Mouse (Mus musculus): ENCODE data around the gene Olfr68. TPM values are rescaled to one million over a fixed set of nuclear protein-coding genes. Genes with fewer than 3 reads are reported as not detected.
"Not testable (repeated sequence)": the region's sequence is repeated elsewhere in the genome, so short reads cannot be mapped to it uniquely, and the experiment has no call there.

The Olfr68 gene
- not detected for total RNA-seq (2021)
- long read RNA-seq, experiment 1: 0 reads
- long read RNA-seq, experiment 2: 0 reads

DNA sequence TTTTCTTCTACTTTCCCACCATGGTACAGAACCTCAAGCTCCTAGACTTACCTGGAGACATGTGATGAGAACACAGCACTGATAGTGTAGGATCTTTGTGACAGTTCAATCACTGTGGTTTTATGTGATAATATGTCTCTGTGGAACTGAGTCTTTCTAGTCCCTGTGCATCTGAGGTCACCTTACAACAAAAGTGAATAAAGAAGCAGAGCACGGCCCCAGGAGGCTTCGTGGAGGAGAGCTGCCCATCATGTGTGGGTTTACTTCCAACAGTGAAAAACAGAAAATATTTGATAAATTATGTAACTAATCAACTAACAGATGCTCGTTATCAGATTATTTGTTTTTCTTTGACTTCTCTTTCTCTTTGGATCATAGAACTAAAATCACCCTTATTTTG lies at the start of gene Olfr68:
Gene Olfr68, minus strand, starts transcription at position 101 of the 400 bp plus-strand sequence.
- DNase-seq (ENCODE audit: low spot score in 2 of 2): no peak
- no peak for TF ChIP-seq CTCF (conservative IDR thresholded peaks at IDR 0.05)
- no peak within 1 kb of the TSS for H3K27ac ChIP-seq
- no peak within 1 kb of the TSS for H3K4me3 ChIP-seq

DNA sequence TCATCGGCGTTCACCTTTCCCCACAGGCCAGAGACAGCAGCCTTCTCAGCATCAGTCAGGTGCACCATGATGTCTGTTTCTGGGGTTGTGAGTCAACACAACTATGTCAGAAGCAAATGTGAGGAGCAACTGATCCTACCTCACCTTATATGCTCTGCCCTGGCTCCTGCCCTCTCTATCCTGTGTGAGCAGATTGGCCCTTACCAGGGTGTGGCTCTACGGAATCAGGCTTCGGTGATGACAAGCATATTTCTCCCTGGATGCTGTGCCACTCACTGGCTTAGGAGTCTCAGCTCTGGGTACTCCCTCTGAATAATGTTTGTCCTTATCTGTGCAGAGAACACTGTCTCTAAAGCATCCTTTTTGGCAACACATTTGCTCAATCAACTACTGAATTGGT lies 48.3 kb upstream of the Olfr68 start, which contains the start of gene Hbb-bs:
Gene Hbb-bs, minus strand, starts transcription at position 289 of the 400 bp plus-strand sequence.
- no peak for DNase-seq (ENCODE audit: low spot score in 2 of 2)
- no peak within 1 kb of the TSS for H3K27ac ChIP-seq
- H3K4me3 ChIP-seq: no peak within 1 kb of the TSS
- TF ChIP-seq CTCF (conservative IDR thresholded peaks at IDR 0.05): no peak

DNA sequence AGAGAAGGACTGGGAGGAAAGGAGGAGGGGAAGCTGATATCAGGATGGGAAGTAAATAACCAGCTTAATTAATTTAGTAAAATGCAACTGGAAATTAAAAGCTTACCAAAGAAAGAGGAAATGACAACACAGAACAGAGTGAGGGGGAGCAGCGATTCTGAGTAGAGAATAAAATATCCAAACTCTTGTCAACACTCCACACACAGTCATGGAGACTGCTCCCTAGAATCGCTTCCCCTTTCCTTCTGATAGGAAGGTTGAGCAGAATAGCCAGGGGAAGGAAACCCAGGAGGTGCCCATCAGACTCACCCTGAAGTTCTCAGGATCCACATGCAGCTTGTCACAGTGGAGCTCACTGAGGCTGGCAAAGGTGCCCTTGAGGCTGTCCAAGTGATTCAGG lies 47.6 kb upstream of the Olfr68 start:
- H3K4me3 ChIP-seq; DNase-seq (ENCODE audit: low spot score in 2 of 2); H3K27ac ChIP-seq: not testable (repeated sequence)

DNA sequence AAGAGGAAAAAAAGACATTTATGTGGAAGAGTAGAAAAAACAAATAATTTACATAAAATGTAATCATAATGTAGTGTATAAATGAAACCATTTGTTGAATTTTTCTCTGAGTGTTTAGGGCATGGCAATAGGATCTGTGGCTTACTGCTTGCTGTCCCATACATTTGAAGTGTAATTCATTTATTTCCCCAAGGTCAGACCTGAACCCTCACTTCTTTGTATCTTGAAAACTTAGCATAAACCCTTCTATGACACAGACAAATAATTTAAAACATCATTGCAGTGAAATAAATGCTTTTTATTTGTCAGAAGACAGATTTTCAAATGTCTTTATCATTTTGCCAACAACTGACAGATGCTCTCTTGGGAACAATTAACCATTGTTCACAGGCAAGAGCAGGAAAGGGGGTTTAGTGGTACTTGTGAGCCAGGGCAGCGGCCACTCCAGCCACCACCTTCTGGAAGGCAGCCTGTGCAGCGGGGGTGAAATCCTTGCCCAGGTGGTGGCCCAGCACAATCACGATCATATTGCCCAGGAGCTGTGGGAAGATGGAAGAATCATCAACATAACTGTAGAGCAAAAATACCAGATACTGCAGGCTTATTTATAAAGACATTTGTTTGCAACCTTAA lies 46.9 kb upstream of the Olfr68 start:
- DNase-seq (ENCODE audit: low spot score in 2 of 2): no peak
- Histone ChIP-seq H3K4me3 (no peak overlapping the region), H3K27ac (no peak overlapping the region)
- no peak for TF ChIP-seq CTCF (conservative IDR thresholded peaks at IDR 0.05)

DNA sequence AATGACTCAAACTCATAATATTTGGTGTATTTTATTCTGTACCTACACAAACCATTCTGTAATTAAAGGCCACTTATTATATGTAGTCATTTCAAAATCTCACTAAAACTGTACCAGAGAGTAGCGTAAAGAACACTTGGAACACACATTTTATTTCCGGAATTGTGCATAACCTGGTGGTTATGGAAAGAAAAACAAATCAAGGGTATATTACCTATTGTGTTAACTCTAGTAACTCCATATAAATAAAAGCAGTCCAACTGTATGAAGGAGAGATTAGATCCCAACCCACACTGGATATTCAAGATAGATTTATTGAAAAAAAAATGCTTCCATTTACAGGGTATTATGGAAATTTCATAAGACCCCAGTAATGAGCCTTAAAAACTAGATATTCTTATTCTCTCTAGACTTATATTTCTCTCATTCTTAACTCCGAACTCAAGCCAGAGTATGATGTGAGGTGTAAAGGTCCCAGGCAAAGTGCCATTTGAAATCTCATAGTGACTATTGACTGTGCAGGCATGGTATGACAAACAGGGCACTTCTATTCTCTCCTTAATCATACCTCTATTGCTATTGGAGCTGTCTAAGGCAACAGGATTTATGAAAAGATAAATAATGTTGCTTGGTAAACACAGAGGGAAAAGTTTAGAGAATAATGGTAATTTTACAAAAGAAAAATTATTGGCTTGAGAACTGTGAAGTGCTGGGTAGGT lies 46.2 kb upstream of the Olfr68 start:
- no peak overlapping the region for H3K4me3 ChIP-seq
- H3K27ac ChIP-seq: no peak overlapping the region
- TF ChIP-seq CTCF (conservative IDR thresholded peaks at IDR 0.05): no peak
- no peak for DNase-seq (ENCODE audit: low spot score in 2 of 2)

DNA sequence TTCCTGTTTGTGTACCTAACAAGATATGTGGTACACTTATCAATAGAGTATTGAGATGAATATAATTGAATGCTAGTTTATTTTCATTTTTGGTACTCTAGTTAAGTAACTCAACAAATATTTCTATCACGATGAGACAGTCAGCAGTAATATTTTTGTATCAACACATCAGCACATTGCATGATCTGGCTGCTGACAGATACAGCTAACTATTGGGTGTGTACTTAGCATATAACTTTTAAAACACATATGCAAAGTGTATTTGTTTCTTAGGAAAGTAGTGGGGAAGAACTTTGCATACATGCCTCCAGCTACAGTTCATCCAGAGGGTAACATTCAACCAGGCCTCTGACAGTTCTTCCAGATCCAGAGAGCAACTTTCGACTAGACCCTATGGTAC lies 45.1 kb upstream of the Olfr68 start:
- H3K4me3 ChIP-seq: no peak overlapping the region
- no peak for TF ChIP-seq CTCF (conservative IDR thresholded peaks at IDR 0.05)
- no peak for DNase-seq (ENCODE audit: low spot score in 2 of 2)
- H3K27ac ChIP-seq: no peak overlapping the region

DNA sequence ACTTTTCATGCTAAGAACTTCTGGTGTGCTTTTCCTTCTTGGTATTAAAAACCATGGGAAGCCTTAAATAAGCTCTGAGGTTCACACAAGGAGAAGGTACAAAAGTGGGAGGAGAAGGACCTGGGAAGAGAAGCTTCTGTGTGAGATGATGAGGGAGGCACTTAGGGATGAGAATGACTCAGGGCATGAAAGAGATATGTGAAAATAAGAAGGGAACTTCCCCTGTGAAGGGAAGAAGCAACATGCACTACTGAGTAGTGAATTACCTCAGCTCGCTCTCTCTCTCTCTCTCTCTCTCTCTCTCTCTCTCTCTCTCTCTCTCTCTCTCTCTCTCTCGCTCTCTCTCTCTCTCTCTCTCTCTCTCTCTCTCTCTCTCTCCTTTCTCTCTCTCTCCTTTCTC lies 35.6 kb upstream of the Olfr68 start:
- not testable (repeated sequence) for H3K27ac ChIP-seq; H3K4me3 ChIP-seq; DNase-seq (ENCODE audit: low spot score in 2 of 2)

DNA sequence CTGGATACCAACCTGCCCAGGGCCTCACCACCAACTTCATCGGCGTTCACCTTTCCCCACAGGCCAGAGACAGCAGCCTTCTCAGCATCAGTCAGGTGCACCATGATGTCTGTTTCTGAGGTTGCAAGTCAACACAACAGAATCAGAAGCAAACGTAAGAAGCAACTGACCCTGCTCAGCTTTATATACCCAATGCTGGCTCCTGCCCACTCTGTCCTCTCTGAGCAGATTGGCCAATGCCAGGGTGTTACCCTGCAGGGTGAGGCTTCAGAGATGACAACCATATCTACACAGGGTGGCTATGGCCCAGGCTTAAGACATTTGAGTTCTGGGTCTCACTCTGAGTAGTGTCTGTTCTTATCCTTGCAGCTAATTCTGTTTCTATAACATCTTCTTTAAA lies 34.3 kb upstream of the Olfr68 start, which contains the start of gene Hbb-bt:
Gene Hbb-bt, minus strand, starts transcription at position 231 of the 400 bp plus-strand sequence.
- TF ChIP-seq CTCF (conservative IDR thresholded peaks at IDR 0.05): no peak
- Histone ChIP-seq H3K27ac (no peak within 1 kb of the TSS), H3K4me3 (no peak within 1 kb of the TSS)
- DNase-seq (ENCODE audit: low spot score in 2 of 2): no peak

DNA sequence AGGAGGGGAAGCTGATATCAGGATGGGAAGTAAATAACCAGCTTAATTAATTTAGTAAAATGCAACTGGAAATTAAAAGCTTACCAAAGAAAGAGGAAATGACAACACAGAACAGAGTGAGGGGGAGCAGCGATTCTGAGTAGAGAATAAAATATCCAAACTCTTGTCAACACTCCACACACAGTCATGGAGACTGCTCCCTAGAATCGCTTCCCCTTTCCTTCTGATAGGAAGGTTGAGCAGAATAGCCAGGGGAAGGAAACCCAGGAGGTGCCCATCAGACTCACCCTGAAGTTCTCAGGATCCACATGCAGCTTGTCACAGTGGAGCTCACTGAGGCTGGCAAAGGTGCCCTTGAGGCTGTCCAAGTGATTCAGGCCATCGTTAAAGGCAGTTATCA lies 33.7 kb upstream of the Olfr68 start:
- DNase-seq (ENCODE audit: low spot score in 2 of 2); H3K4me3 ChIP-seq; H3K27ac ChIP-seq: not testable (repeated sequence)

DNA sequence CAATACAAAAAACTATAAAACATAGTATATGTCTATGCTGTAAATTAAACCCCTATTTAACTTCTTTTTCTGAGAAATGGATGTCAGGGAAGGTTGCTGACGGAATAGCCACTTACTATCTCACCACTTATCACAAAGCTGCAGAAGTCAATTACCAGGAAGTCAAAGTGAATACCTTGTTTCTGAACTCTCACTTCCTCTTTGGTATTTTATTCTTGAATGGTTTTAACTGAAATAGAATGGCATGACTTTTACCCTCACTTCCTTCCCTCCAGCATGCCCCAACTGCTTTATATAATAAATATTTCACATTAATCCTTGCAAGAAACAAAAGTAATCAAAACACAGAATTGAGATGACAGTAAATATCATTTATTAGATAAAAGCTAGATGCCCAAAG lies 32.7 kb upstream of the Olfr68 start:
- no peak for DNase-seq (ENCODE audit: low spot score in 2 of 2)
- no peak for TF ChIP-seq CTCF (conservative IDR thresholded peaks at IDR 0.05)
- Histone ChIP-seq H3K27ac (no peak overlapping the region), H3K4me3 (no peak overlapping the region)

DNA sequence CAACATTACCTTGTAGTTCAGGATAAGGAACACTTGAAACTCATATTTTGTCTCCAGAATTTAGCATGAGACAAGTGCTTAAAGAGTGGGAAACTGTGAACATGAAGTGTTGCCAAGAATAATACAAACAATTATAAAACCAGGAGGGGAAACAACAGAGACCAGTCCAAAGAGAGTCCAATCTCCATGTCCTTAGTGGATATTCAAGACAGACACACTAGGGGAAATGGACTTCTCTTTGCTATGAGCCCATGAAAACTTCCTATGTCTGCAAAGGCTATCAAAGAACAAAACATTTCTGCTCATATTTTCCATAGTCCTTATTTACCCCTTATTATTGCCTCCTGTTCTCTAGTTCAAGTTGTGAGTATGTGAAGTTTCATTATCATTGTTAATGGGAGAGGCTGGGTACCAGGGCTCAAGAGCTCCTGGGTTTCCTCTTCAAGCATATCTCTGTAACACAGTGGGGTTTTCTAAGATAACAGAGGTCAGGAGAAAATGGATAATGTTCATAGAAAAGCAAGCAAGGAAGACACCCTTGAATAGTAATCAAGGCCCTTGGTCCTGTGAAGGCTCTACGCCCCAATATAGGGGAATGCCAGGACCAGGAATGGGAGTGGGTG lies 31.8 kb upstream of the Olfr68 start:
- Histone ChIP-seq H3K4me3 (no peak overlapping the region), H3K27ac (no peak overlapping the region)
- TF ChIP-seq CTCF (conservative IDR thresholded peaks at IDR 0.05): no peak
- no peak for DNase-seq (ENCODE audit: low spot score in 2 of 2)

DNA sequence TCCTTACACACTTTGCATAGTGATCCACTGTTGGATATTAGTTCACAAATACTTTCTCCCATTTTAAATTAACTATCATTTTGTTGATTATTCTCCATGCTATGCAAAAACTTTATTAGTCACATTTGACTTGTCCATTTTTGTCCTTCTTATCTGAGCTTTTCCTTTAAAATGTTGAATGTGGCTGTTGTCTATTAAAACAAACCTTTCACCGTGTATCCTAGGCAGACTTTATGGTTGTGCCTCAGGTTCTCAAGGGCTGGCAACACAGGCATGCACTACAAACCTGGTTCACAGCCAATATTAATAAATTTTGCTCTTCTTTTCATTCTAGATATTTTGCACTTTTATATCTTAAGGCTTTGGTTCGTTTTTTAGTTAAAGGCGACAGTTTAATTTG lies 31.2 kb upstream of the Olfr68 start:
- TF ChIP-seq CTCF (conservative IDR thresholded peaks at IDR 0.05): no peak
- no peak for DNase-seq (ENCODE audit: low spot score in 2 of 2)
- Histone ChIP-seq H3K27ac (no peak overlapping the region), H3K4me3 (no peak overlapping the region)

DNA sequence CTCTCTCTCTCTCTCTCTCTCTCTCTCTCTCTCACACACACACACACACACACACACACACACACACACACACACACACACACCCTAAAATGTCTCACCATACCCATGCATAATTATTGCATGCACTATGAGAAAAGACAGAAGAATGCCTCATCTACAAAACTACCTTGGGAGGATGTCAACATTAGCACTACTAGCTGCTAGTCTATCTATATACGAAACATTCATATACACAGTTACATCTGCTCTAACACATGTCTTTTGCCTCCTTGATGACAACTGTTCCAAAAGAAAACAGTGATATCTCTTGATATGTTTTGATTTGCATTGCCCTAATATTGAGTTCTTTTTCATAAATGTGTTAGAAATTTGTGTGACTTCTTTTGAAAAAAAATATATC lies 30.8 kb upstream of the Olfr68 start:
- no peak overlapping the region for H3K4me3 ChIP-seq
- DNase-seq (ENCODE audit: low spot score in 2 of 2): no peak
- no peak for TF ChIP-seq CTCF (conservative IDR thresholded peaks at IDR 0.05)
- no peak overlapping the region for H3K27ac ChIP-seq

DNA sequence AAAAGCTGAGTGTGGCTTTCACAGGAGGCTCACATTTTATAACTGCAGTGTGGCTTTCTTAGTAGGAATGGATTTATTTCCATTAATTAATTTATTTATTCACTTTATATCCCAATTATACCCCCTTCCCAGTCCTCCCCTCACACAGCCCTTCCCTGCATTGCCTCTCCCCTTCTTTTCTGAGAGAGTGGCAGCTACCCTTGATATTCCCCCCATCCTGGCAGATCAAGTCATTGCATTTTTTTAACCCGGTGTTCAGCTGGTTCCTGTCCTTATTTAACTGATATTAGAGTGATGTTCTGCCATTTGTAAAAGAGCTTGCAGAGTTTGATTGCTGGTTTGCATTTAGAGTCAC lies 30.3 kb upstream of the Olfr68 start:
- Histone ChIP-seq H3K4me3 (no peak overlapping the region), H3K27ac (no peak overlapping the region)
- no peak for TF ChIP-seq CTCF (conservative IDR thresholded peaks at IDR 0.05)
- no peak for DNase-seq (ENCODE audit: low spot score in 2 of 2)

Measured in layer of hippocampus, adult 2 months (tissue).